Mouse (Mus musculus) ES-E14 (cell line): ENCODE measurements around the gene Hmcn1. TPM values are rescaled to one million over a fixed set of nuclear protein-coding genes. Genes with fewer than 3 reads are reported as not detected.

Experiments
- DNase-seq: peaks from one replicate; pipeline ENCODE4 v3.0.0-alpha.2; 2013; ENCODE audit warnings: low read depth, low spot score
- H3K27ac ChIP-seq: 2 replicates; pipeline ENCODE4 v1.5.1; 2012; ENCODE audit warnings: low read depth, mild to moderate bottlenecking, low read length, moderate library complexity, mixed read lengths; ENCODE audit not compliant: poor library complexity, insufficient read depth, severe bottlenecking
- H3K36me3 ChIP-seq: 2 replicates; pipeline ENCODE4 v1.6.1; 2012; ENCODE audit warnings: mild to moderate bottlenecking, low read length, moderate library complexity, mixed read lengths; ENCODE audit not compliant: control insufficient read depth, poor library complexity, insufficient read depth, severe bottlenecking
- H3K4me1 ChIP-seq, 2 experiments: fragments of 150-350 bp in 1 of 2; sonication (generic) in 1 of 2; 2 replicates each; pipeline ENCODE4 v1.6.1; 2012; ENCODE audit warnings: low read length in 2 of 2, mild to moderate bottlenecking in 1 of 2, mixed read lengths in 1 of 2; ENCODE audit not compliant: control insufficient read depth in 2 of 2, insufficient read depth in 2 of 2, poor library complexity in 1 of 2
- H3K4me3 ChIP-seq, 2 experiments: fragments of 150-350 bp in 1 of 2; sonication (generic) in 1 of 2; 2 replicates each; pipeline ENCODE4 v1.5.1; 2012; ENCODE audit warnings: low read length in 2 of 2, low read depth in 1 of 2, mild to moderate bottlenecking in 1 of 2, mixed read lengths in 1 of 2; ENCODE audit not compliant: insufficient read depth in 1 of 2, poor library complexity in 1 of 2, severe bottlenecking in 1 of 2
- H3K9ac ChIP-seq: 2 replicates; pipeline ENCODE4 v1.6.1; 2012; ENCODE audit warnings: low read depth, mild to moderate bottlenecking, low read length, mixed read lengths; ENCODE audit not compliant: poor library complexity, insufficient read depth, severe bottlenecking
- H3K9me3 ChIP-seq: fragments of 150-350 bp; sonication (generic); 2 replicates; pipeline ENCODE4 v1.6.1; 2012; ENCODE audit warnings: low read depth, mild to moderate bottlenecking, low read length; ENCODE audit not compliant: control insufficient read depth, insufficient read depth
- CHD2 ChIP-seq: IDR thresholded peaks from 2 replicates; pipeline ENCODE4 v1.6.1; 2014; ENCODE audit warnings: mild to moderate bottlenecking, low read depth, low read length, inconsistent platforms
- HCFC1 ChIP-seq: IDR thresholded peaks from 2 replicates; pipeline ENCODE4 v1.6.1; 2012; ENCODE audit warnings: low read length, inconsistent platforms, borderline replicate concordance; ENCODE audit not compliant: insufficient read depth
- MAFK ChIP-seq: IDR thresholded peaks from 2 replicates; pipeline ENCODE4 v1.6.1; 2014; ENCODE audit warnings: mild to moderate bottlenecking, low read depth, low read length, inconsistent platforms; ENCODE audit not compliant: insufficient read depth
- ZC3H11A ChIP-seq: IDR thresholded peaks from 2 replicates; pipeline ENCODE4 v1.6.1; 2012; ENCODE audit warnings: low read depth, mild to moderate bottlenecking, inconsistent platforms, low read length, borderline replicate concordance
- ZNF384 ChIP-seq: IDR thresholded peaks from 2 replicates; pipeline ENCODE4 v1.6.1; 2012; ENCODE audit warnings: low read depth, low read length, inconsistent platforms
- in situ Hi-C, 2 experiments: fragments of 600-800 bp; cut with MboI; formaldehyde crosslinking; loops; one replicate each; pipeline ENCODE4 v1.15.1; 2025; ENCODE audit warnings: low sequenced_read_pairs in 2 of 2, inconsistent platforms in 1 of 2; ENCODE audit not compliant: unreplicated experiment in 2 of 2
- total RNA-seq: library from RNA; depleted of rRNA; stranded (reverse); fragments of 300-350 nt; gene quantifications from 2 replicates; pipeline ENCODE4 v1.2.3, GENCODE M21; 2012

Gene Hmcn1
- total RNA-seq, 1 experiment, result 1.5 TPM

- no peak for DNase-seq
- in situ Hi-C loops, result no loop called here
- H3K4me3 ChIP-seq, result no peak overlapping the region
Measured at GRCm38 (mm10) chr1:150920860-150921259, 72.4 kb downstream of the Hmcn1 start.

GRCm38 (mm10) chr1:150920276-150920675 lies 73.0 kb downstream of the Hmcn1 start:
- in situ Hi-C loops, result no loop called here
- no peak for TF ChIP-seq HCFC1
- TF ChIP-seq ZC3H11A, result 0 out of 2 replicates have a peak, but pooled peaks have one; percentile 14
- Histone ChIP-seq H3K9ac (no peak overlapping the region), H3K27ac (no peak overlapping the region), H3K9me3 (no peaks in the 10 kb centered on the region), H3K4me1 (no peaks in the 10 kb centered on the region), H3K4me3 (no peak overlapping the region), H3K36me3 (no peaks in the 10 kb centered on the region)
- DNase-seq, result peak; percentile 51

More at GRCm38 (mm10) chr1:150920860-150921259, 72.4 kb downstream of the Hmcn1 start:
- Histone ChIP-seq H3K36me3 (no peaks in the 10 kb centered on the region), H3K9ac (no peak overlapping the region), H3K27ac (no peak overlapping the region), H3K9me3 (no peaks in the 10 kb centered on the region), H3K4me1 (no peaks in the 10 kb centered on the region)
- TF ChIP-seq HCFC1 (no peak), ZNF384 (no peak), ZC3H11A (no peak), MAFK (no peak), CHD2 (no peak)

GRCm38 (mm10) chr1:150914936-150915335 lies 78.3 kb downstream of the Hmcn1 start:
- no peaks in the 10 kb centered on the region for H3K4me1 ChIP-seq
- H3K27ac ChIP-seq, result no peak overlapping the region
- TF ChIP-seq ZNF384 (no peak), CHD2 (no peak)
- in situ Hi-C loops, result no loop called here
- no peaks in the 10 kb centered on the region for H3K9me3 ChIP-seq
- DNase-seq, result no peak
- H3K4me3 ChIP-seq, result no peak overlapping the region
- no peaks in the 10 kb centered on the region for H3K36me3 ChIP-seq
- H3K9ac ChIP-seq, result no peak overlapping the region

GRCm38 (mm10) chr1:150913586-150914136 lies 79.6 kb downstream of the Hmcn1 start:
- no peaks in the 10 kb centered on the region for H3K9me3 ChIP-seq
- DNase-seq, result no peak
- no peak overlapping the region for H3K27ac ChIP-seq
- no peaks in the 10 kb centered on the region for H3K36me3 ChIP-seq
- H3K4me3 ChIP-seq, result no peak overlapping the region
- in situ Hi-C loops, result no loop called here
- TF ChIP-seq HCFC1 (no peak), MAFK (no peak), ZC3H11A (no peak), CHD2 (no peak), ZNF384 (no peak)
- H3K4me1 ChIP-seq, result no peaks in the 10 kb centered on the region
- no peak overlapping the region for H3K9ac ChIP-seq

GRCm38 (mm10) chr1:150909642-150910041 lies 83.6 kb downstream of the Hmcn1 start:
- H3K27ac ChIP-seq, result no peak overlapping the region
- no peaks in the 10 kb centered on the region for H3K36me3 ChIP-seq
- H3K9me3 ChIP-seq, result no peaks in the 10 kb centered on the region
- in situ Hi-C loops, result no loop called here
- H3K9ac ChIP-seq, result no peak overlapping the region
- H3K4me3 ChIP-seq, result no peak overlapping the region
- DNase-seq, result no peak
- no peaks in the 10 kb centered on the region for H3K4me1 ChIP-seq
- TF ChIP-seq CHD2 (no peak), MAFK (no peak), ZNF384 (no peak), ZC3H11A (no peak), HCFC1 (no peak)
